Mouse (Mus musculus): Measurements from ENCODE around the gene Gm20503. TPM values are rescaled to one million over a fixed set of nuclear protein-coding genes. Genes with fewer than 3 reads are reported as not detected.

The Gm20503 gene
- polyA plus RNA-seq, 1 experiment from 2014 or later: 8.4 TPM

DNA sequence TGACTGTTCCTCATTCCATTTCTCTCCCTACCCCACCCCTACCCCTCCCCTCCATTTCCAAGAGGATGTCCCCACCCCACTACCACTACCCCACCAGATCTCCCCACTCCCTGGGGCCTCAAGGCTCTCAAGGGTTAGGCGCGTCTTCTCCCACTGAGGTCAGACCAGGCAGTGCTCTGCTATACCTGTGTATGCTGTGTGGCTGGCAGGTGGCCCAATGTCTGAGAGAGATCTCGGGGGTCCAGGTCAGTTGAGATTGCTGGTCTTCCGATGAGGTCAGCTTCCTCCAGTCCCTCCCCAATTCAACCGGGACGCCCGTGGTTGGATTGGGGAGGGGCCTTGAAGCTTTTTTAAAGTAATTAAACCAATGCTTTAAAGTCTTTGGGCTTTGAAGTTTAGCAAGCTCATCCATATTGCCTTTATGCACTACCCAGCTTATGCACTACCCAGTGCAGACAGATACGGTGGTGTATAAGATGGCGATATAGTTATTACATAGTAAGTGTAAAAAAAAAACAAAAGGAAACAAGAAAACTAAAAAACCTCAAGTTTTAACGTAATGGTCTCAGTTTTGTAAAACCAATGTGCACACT lies 31.4 kb downstream of the Gm20503 start:
- Histone ChIP-seq H3K9me3 (ENCODE audit: control insufficient read depth, low read length) (no peaks in the 10 kb centered on the region), H3K9ac (ENCODE audit: low read depth, low read length) (peak overlapping the region; percentile 99), H3K27ac (ENCODE audit: low read depth, low read length) (no peak overlapping the region; the same call in 1 of the 2 replicates), H3K4me2 (ENCODE audit: low read length) (peak overlapping the region; percentile 63), H3K27me3 (replicated peaks; ENCODE audit: control insufficient read depth, insufficient read depth, low read length) (no peaks in the 10 kb centered on the region), H3K36me3 (ENCODE audit: control insufficient read depth, insufficient read depth, low read length) (no peaks in the 10 kb centered on the region), H3K4me1 (ENCODE audit: control insufficient read depth, insufficient read depth, low read depth, low read length) (peaks cover 5% of the 10 kb centered on the region), H3K4me3 (ENCODE audit: low read length) (peak overlapping the region; percentile 86)
- WGBS: 70% methylated on average over 10 of the region's 10 CpGs
- ATAC-seq: peak; percentile 31; the same call in 1 of the 2 replicates

DNA sequence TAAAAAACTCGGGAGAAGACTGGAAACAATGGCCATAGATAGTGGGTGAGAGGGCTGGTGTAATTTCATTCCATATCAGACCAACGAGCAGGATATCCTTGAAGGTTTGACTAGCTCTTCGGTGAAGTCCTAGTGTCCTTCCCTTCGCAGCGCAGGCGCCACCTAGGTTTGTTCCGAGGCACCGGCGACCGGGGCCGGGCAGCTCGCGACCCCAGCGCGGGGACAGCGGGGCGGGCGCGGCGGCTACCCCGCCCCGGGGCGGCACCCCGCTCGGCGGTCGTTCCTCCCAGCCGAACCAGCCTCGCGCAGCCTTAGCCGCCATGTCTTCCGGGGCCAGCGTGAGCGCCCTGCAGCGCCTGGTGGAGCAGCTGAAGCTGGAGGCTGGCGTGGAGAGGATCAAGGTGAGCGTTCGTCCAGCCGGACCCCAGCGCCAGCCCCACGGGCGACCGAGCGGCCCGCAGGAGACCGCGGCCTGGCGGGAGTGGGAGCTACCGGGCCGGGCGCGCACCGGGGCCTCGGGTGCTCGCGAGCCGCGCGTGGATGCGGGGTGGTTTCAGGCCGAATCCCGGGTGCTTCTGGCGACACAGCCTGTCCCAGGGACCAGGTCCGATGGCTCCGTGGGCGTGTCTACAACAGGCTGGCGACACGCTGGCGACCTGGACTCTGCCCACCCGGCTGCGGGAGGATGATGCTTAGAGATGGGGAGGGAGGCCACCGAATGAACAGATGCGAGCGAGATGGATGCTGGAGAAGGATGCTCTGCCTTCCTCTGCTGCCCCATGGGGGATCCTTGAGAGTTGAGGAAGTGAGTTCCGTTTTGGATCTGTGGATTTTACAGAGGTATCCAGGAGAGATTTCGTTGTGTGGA lies 32.1 kb downstream of the Gm20503 start, which contains the start of gene Gng10:
Gene Gng10 (plus strand): TSS at position 171 of the 868 bp plus-strand sequence.
- H3K4me3 ChIP-seq (ENCODE audit: low read length): peak within 1 kb of the TSS; percentile 86
- H3K9me3 ChIP-seq (ENCODE audit: control insufficient read depth, low read length): no peaks in the 10 kb centered on the region
- H3K36me3 ChIP-seq (ENCODE audit: control insufficient read depth, insufficient read depth, low read length): peaks cover 1% of the 10 kb centered on the region; the same call in 1 of the 2 replicates
- peak; percentile 93 for ATAC-seq
- H3K4me1 ChIP-seq (ENCODE audit: control insufficient read depth, insufficient read depth, low read depth, low read length): peaks cover 5% of the 10 kb centered on the region
- H3K27ac ChIP-seq (ENCODE audit: low read depth, low read length): peak within 1 kb of the TSS; percentile 97
- WGBS: 11% methylated on average over 49 of the region's 76 CpGs
- no peaks in the 10 kb centered on the region for H3K27me3 ChIP-seq (replicated peaks; ENCODE audit: control insufficient read depth, insufficient read depth, low read length)
- peak within 1 kb of the TSS; percentile 99 for H3K9ac ChIP-seq (ENCODE audit: low read depth, low read length)
- H3K4me2 ChIP-seq (ENCODE audit: low read length): peak within 1 kb of the TSS; percentile 63

DNA sequence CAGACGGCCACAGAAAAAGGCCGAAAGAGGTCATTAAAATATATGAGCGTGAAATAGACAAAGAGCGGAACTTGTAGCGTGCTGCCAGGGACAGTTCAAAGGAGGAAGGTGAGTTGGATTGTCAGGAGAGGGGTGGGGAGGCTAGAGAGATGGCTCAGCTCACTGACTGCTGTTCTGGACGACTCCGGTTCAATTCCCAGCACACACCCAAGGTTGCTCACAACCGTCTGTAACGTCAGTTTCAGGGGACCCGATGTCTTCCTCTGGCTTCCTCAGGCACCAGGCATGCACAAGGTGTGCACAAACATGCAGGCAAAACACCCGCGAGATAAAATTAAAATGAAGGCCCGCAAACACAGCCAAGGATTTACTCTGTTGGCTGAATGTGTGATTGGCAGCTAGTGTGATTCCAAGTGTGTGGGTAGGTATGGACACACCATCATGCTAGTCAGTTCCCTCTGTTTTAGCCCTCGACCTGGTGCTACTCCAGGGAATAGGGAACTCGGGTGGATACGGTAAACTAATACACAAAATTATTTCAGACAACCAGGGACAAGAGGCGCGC lies 32.9 kb downstream of the Gm20503 start:
- H3K36me3 ChIP-seq (ENCODE audit: control insufficient read depth, insufficient read depth, low read length): peaks cover 5% of the 10 kb centered on the region
- peak overlapping the region; percentile 99 for H3K9ac ChIP-seq (ENCODE audit: low read depth, low read length)
- H3K27me3 ChIP-seq (replicated peaks; ENCODE audit: control insufficient read depth, insufficient read depth, low read length): no peaks in the 10 kb centered on the region
- no peaks in the 10 kb centered on the region for H3K9me3 ChIP-seq (ENCODE audit: control insufficient read depth, low read length)
- peak overlapping the region; percentile 86 for H3K4me3 ChIP-seq (ENCODE audit: low read length)
- H3K4me2 ChIP-seq (ENCODE audit: low read length): peak overlapping the region; percentile 63
- peak; percentile 57 for ATAC-seq
- WGBS: 50% methylated on average over 18 of the region's 18 CpGs
- peaks cover 5% of the 10 kb centered on the region for H3K4me1 ChIP-seq (ENCODE audit: control insufficient read depth, insufficient read depth, low read depth, low read length)
- peak overlapping the region; percentile 97 for H3K27ac ChIP-seq (ENCODE audit: low read depth, low read length)

DNA sequence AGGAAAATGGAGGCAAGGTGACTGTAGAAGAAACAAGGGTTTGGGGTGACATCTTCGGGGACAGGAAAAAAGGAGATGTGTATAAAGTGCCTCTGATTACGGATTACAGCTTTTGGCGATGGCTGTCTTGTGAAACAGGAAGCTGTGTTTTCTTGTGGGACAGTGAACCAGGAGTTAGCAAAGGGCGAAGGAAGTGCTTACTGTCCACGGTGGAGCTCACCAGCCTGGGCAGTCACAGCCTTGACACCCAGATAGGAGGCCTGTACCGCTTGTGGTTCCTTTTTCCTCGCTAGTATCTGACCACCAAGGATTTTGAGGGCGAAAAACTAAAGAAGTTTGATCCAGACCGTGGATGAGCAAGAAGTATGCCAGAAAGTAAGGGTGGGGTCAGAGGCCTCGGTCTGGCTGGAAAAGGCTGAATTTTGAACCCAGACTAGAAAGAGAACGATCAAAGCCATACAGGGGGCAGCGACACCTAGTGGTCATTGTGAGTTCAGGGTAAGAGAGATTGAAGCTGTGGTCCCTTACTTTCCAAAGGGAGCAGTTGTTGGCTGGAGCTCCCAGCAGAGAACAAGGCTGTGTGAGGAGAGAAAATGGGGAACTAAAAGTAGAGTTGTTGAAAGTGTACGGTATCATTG lies 33.6 kb downstream of the Gm20503 start:
- H3K4me2 ChIP-seq (ENCODE audit: low read length): peak overlapping the region; percentile 63
- peak overlapping the region; percentile 15 for H3K4me3 ChIP-seq (ENCODE audit: low read length)
- no peaks in the 10 kb centered on the region for H3K27me3 ChIP-seq (replicated peaks; ENCODE audit: control insufficient read depth, insufficient read depth, low read length)
- no peak overlapping the region for H3K27ac ChIP-seq (ENCODE audit: low read depth, low read length)
- peaks cover 8% of the 10 kb centered on the region for H3K36me3 ChIP-seq (ENCODE audit: control insufficient read depth, insufficient read depth, low read length)
- H3K9me3 ChIP-seq (ENCODE audit: control insufficient read depth, low read length): no peaks in the 10 kb centered on the region
- no peak overlapping the region for H3K9ac ChIP-seq (ENCODE audit: low read depth, low read length)
- peaks cover 5% of the 10 kb centered on the region for H3K4me1 ChIP-seq (ENCODE audit: control insufficient read depth, insufficient read depth, low read depth, low read length)
- WGBS: 49% methylated on average over 13 of the region's 13 CpGs
- ATAC-seq: no peak

DNA sequence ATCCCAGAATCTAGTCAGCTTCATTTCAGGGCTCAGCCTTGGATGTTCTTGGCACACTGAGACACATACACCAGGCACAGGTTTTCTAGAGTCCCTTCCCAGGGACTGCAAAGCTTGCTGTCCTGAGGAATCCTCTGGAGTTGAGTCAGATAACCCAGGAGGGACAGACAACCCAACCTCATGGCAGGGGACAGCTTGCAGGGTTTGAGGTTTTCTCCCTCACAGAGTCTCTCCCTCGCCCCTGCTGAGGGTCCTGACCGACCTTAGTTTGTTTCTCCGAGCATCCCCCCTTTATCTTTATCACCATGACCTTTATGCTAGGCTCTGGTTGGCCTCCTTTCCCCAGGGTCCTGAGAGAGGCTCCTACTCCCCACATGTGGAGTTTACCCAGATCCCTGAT lies 34.5 kb downstream of the Gm20503 start:
- Histone ChIP-seq H3K4me1 (ENCODE audit: control insufficient read depth, insufficient read depth, low read depth, low read length) (peaks cover 5% of the 10 kb centered on the region), H3K27me3 (replicated peaks; ENCODE audit: control insufficient read depth, insufficient read depth, low read length) (no peaks in the 10 kb centered on the region), H3K9me3 (ENCODE audit: control insufficient read depth, low read length) (no peaks in the 10 kb centered on the region), H3K4me3 (ENCODE audit: low read length) (no peak overlapping the region), H3K9ac (ENCODE audit: low read depth, low read length) (no peak overlapping the region), H3K36me3 (ENCODE audit: control insufficient read depth, insufficient read depth, low read length) (peaks cover 13% of the 10 kb centered on the region), H3K4me2 (ENCODE audit: low read length) (no peak overlapping the region), H3K27ac (ENCODE audit: low read depth, low read length) (no peak overlapping the region)
- 78% methylated on average over 3 of the region's 3 CpGs for WGBS
- ATAC-seq: no peak

DNA sequence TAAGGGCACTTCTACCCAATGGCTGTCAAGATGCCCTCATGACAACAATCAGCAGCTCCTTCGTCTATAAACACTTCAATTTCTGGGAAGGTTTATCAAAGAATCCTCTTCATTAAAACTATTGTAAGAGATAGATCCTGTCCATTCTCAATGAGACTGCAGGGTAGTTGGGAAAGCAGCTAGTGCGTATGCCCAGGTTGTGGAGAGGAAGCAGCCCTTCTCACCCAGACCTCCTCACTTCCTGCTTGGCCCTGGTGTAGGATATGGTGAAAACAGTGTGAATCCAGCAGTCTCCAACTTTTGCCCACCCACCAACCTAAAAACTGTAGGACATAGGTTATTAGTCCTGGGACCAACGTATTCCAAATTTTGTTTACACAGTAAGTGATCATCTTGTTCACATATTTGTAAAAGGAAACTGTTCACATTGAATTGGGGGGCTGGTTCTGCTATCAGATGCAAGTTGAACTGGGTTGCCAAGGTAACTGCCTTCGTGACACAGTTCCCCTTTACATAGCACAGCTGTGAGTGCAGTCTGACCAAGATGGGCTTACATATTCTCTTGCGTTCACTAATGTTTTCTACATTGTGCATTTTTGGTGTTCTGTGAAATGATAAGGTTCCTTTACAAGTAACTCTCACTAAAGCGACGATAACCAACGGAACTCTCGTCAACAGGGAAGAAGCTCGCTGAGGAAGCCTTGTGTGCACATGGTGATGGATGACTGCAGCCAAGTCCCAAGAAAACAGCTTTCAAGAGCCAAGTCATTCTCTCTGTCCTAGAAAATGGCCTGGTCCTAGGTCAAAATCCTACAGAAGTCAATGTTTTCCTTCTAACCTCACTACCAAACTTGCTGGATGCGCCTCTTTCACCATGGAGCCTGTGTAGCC lies 37.6 kb downstream of the Gm20503 start:
- Histone ChIP-seq H3K9ac (ENCODE audit: low read depth, low read length) (no peak overlapping the region), H3K27me3 (replicated peaks; ENCODE audit: control insufficient read depth, insufficient read depth, low read length) (no peaks in the 10 kb centered on the region), H3K9me3 (ENCODE audit: control insufficient read depth, low read length) (no peaks in the 10 kb centered on the region), H3K4me1 (ENCODE audit: control insufficient read depth, insufficient read depth, low read depth, low read length) (peaks cover 5% of the 10 kb centered on the region), H3K36me3 (ENCODE audit: control insufficient read depth, insufficient read depth, low read length) (peaks cover 16% of the 10 kb centered on the region), H3K4me2 (ENCODE audit: low read length) (no peak overlapping the region), H3K27ac (ENCODE audit: low read depth, low read length) (no peak overlapping the region), H3K4me3 (ENCODE audit: low read length) (no peak overlapping the region)
- no peak for ATAC-seq
- WGBS: 90% methylated on average over 11 of the region's 11 CpGs

DNA sequence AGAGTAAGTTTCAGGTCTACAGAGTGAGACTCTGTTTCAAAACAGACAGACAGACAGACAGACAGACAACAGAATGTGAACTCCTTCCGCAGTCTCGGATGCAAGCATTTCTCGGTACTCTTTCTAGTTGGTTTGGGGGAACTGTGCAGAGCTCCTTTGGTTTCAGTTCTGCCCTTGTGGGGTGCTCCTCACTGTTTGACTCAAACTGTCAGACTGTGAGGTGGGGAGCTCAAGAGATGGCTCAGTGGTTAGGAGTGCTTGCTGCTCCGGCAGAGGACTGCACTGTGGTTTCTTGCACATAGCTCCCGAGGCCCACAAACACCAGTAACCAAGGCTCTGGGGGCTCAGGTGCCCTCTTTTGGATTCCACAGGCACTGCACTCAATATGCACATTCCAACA lies 40.1 kb downstream of the Gm20503 start:
- WGBS: 94% methylated on average over 5 of the region's 5 CpGs
- ATAC-seq: no peak

DNA sequence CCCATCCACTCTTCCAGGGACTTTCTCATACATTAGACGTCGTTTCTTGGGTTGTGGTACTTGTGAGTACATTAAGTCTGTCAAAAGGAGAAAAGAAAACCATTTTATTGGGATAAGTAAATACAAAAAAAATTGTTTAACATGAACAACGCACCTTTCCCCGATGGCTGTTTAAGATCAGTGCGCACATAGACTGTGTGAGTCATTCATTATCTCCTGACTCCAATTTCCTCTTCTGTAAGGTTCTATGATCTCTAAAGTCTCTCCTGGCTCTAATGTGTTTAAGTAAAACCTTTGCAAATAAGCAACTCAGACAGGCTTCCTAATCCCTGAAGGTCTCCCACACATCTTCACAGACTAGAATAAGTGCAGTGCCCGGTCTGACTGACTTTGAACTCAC lies 40.9 kb downstream of the Gm20503 start:
- Histone ChIP-seq H3K9me3 (ENCODE audit: control insufficient read depth, low read length) (no peaks in the 10 kb centered on the region), H3K9ac (ENCODE audit: low read depth, low read length) (no peak overlapping the region), H3K27me3 (replicated peaks; ENCODE audit: control insufficient read depth, insufficient read depth, low read length) (no peaks in the 10 kb centered on the region), H3K4me2 (ENCODE audit: low read length) (no peak overlapping the region), H3K27ac (ENCODE audit: low read depth, low read length) (no peak overlapping the region), H3K36me3 (ENCODE audit: control insufficient read depth, insufficient read depth, low read length) (peaks cover 16% of the 10 kb centered on the region), H3K4me1 (ENCODE audit: control insufficient read depth, insufficient read depth, low read depth, low read length) (no peaks in the 10 kb centered on the region), H3K4me3 (ENCODE audit: low read length) (no peak overlapping the region)
- ATAC-seq: no peak
- 92% methylated on average over 6 of the region's 6 CpGs for WGBS

More for the DNA sequence above, 40.1 kb downstream of the Gm20503 start:
- no peaks in the 10 kb centered on the region for H3K4me1 ChIP-seq (ENCODE audit: control insufficient read depth, insufficient read depth, low read depth, low read length)
- H3K4me2 ChIP-seq (ENCODE audit: low read length): no peak overlapping the region
- H3K27ac ChIP-seq (ENCODE audit: low read depth, low read length): no peak overlapping the region
- no peaks in the 10 kb centered on the region for H3K27me3 ChIP-seq (replicated peaks; ENCODE audit: control insufficient read depth, insufficient read depth, low read length)
- no peak overlapping the region for H3K4me3 ChIP-seq (ENCODE audit: low read length)
- peaks cover 16% of the 10 kb centered on the region for H3K36me3 ChIP-seq (ENCODE audit: control insufficient read depth, insufficient read depth, low read length)
- no peaks in the 10 kb centered on the region for H3K9me3 ChIP-seq (ENCODE audit: control insufficient read depth, low read length)
- H3K9ac ChIP-seq (ENCODE audit: low read depth, low read length): no peak overlapping the region
